Mouse (Mus musculus): Measurements from ENCODE around the gene Ppfibp1.

GRCm38 (mm10) chr6:146904707-146905106, 16.4 kb downstream of the Ppfibp1 start:
- no peak for TF ChIP-seq EP300 (IDR thresholded peaks at IDR 0.05; ENCODE audit: insufficient read depth, low read depth, low read length)
- TF ChIP-seq CTCF (IDR thresholded peaks at IDR 0.05; ENCODE audit: low read depth, low read length) = no peak
